Mouse (Mus musculus) cerebellum, adult 2 months (tissue): ENCODE data around the gene Mtrf1.

Source experiments
- CTCF ChIP-seq: fragments of 200-500 bp; IDR thresholded peaks from 2 replicates; pipeline ENCODE4 v1.5.1; 2011; ENCODE audit warnings: low read depth, mild to moderate bottlenecking, control low read depth, low read length, moderate library complexity, borderline replicate concordance; ENCODE audit not compliant: insufficient read depth
- POLR2A ChIP-seq: fragments of 200-500 bp; IDR thresholded peaks from 2 replicates; pipeline ENCODE4 v1.6.1; 2011; ENCODE audit warnings: low read length, control low read depth, borderline replicate concordance; ENCODE audit not compliant: insufficient read depth

DNA sequence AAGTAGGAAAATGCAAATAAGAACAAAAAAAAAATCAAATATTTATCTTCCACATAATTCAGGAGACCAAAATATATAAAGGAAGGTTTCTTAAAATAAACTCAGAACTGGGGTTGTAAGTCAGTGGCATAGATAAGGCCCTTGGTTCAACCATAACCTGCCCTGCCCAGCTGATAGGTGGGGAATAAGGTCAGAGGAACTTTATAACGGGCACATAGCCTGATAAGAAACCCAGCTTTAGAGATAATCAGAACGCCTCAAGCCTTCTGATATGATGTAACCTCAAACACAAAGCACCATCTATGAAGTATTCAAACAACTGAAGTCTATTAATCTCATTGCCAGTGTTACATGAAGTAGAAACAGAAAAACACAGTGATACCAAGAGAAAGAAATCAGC, 39.5 kb upstream of the Mtrf1 start:
- TF ChIP-seq CTCF (no peak), POLR2A (no peak)
